9 mouse cellular contexts compared by ENCODE assay signal in the genomic region with DNA sequence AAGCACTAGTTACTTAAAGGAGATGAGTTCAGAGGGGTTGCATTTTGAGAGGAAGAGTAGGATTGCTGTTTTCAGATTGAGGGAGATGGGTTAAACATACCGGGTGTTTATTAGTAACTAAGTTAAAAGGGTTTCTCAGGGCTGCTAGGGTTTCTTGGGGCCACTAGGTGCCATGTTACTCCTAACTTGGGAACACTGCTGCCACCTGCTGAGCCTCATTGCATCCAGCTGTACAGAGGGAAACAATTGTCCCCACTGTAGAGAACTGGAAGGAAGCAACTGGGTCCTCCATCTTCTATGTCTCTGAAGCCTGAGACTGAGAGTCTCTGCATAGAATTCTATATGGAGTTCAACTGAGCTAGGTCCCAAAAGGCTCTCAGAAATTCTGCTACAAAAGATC.
DNase-seq lines count a peak whose midpoint lies in the region.
"Had no signal": no experiment of that assay in that cellular context is flagged by ENCODE, and none has a peak within 500 bp of the region (broad histone marks: within the 10 kb centered on the region; RNA-seq: fewer than 3 reads in every experiment).

No protein-coding gene starts in this region.

- H3K4me1 ChIP-seq in hindbrain, embryonic 10.5 days (replicated peaks) = no peaks in the 10 kb centered on the region

- H3K36me3 ChIP-seq in hindbrain, embryonic 10.5 days = no peaks in the 10 kb centered on the region

- intact Hi-C loops in left cerebral cortex, postnatal 36 days (cut with DNase I) = no loop called here

- no peaks in the 10 kb centered on the region for H3K27me3 ChIP-seq in hindbrain, embryonic 10.5 days (ENCODE audit: insufficient read depth, poor library complexity, severe bottlenecking)

- H3K4me3 ChIP-seq in hindbrain, embryonic 10.5 days = no peak overlapping the region
- H3K4me3 ChIP-seq: myocyte had no signal

- 90% methylated on average over 1 of the region's 1 CpGs for WGBS in hindbrain, embryonic 10.5 days

- no peaks in the 10 kb centered on the region for H3K9me3 ChIP-seq in hindbrain, embryonic 10.5 days

- no peak overlapping the region for H3K27ac ChIP-seq in hindbrain, embryonic 10.5 days

- peak; percentile 9 to 15 for DNase-seq in left cerebral cortex, adult 18-20 months (ENCODE audit: low spot score in 2 of 2)
- no peak for DNase-seq in left cerebral cortex, postnatal 36 days (ENCODE audit: low spot score in 2 of 2)
- peak; percentile 3 for DNase-seq in ES-CJ7 (ENCODE audit: low read depth, low spot score)
- peak; percentile 52 for DNase-seq in adrenal gland, postnatal 14 days
- peak; percentile 53 to 60 for DNase-seq in kidney, postnatal 4 days
- DNase-seq in ovary, postnatal 14 days (ENCODE audit: low spot score) = no peak
- DNase-seq in cerebellum, adult 8-10 months = no peak
- no peak for DNase-seq in hindbrain, embryonic 10.5 days (ENCODE audit: low spot score)

Comparison
In these comparisons a context has a peak if more than half of its experiments do, and no peak if none do; other contexts are left out.
1. DNase-seq: peak in left cerebral cortex, adult 18-20 months (2 of 2), ES-CJ7 (single experiment), adrenal gland, postnatal 14 days (single experiment) and kidney, postnatal 4 days (2 of 2); none in left cerebral cortex, postnatal 36 days (0 of 2), ovary, postnatal 14 days (single experiment), cerebellum, adult 8-10 months (single experiment) and hindbrain, embryonic 10.5 days (single experiment).